Mouse (Mus musculus) embryonic facial prominence, embryonic 10.5 days (tissue): ENCODE data around the gene Odf3b. TPM values are rescaled to one million over a fixed set of nuclear protein-coding genes. Genes with fewer than 3 reads are reported as not detected.

ENCODE experiments used
- DNase-seq: peaks from one replicate; pipeline ENCODE4 v3.0.0-alpha.2; 2017; ENCODE audit warnings: low spot score
- H3K27ac ChIP-seq: fragments of 300-500 bp; sonication (generic); replicated peaks from 2 replicates; pipeline ENCODE4 v1.5.1; 2016; ENCODE audit warnings: mild to moderate bottlenecking
- H3K27me3 ChIP-seq: fragments of 300-500 bp; sonication (generic); replicated peaks from 2 replicates; pipeline ENCODE4 v1.6.1; 2016; ENCODE audit warnings: low read depth, mild to moderate bottlenecking; ENCODE audit not compliant: poor library complexity, severe bottlenecking
- H3K36me3 ChIP-seq: fragments of 300-500 bp; sonication (generic); replicated peaks from 2 replicates; pipeline ENCODE4 v1.6.1; 2016; ENCODE audit warnings: mild to moderate bottlenecking, moderate library complexity
- H3K4me1 ChIP-seq: fragments of 300-500 bp; sonication (generic); 2 replicates; pipeline ENCODE4 v1.6.1; 2016
- H3K4me3 ChIP-seq: fragments of 300-500 bp; sonication (generic); 2 replicates; pipeline ENCODE4 v1.5.1; 2016; ENCODE audit warnings: mild to moderate bottlenecking, moderate library complexity
- H3K9me3 ChIP-seq: fragments of 300-500 bp; sonication (generic); 2 replicates; pipeline ENCODE4 v1.6.1; 2016; ENCODE audit warnings: mild to moderate bottlenecking
- WGBS: fragments of 180-500 bp; shearing (Covaris S2); methylation state at CpG from one replicate; pipeline ENCODE4 v1.1.7; 2016; 5-methylcytosine and 5-hydroxymethylcytosine counted together
- polyA plus RNA-seq: library from polyadenylated mRNA; unstranded; fragments of >200 nt; fragmentation: Nextera tagmentation; extraction: Ambion mirVana; gene quantifications from 2 replicates; pipeline ENCODE4 v1.2.1, GENCODE M21; 2016

The Odf3b gene
- polyA plus RNA-seq, 1 experiment from 2014 or later, result 0.40 TPM

DNA sequence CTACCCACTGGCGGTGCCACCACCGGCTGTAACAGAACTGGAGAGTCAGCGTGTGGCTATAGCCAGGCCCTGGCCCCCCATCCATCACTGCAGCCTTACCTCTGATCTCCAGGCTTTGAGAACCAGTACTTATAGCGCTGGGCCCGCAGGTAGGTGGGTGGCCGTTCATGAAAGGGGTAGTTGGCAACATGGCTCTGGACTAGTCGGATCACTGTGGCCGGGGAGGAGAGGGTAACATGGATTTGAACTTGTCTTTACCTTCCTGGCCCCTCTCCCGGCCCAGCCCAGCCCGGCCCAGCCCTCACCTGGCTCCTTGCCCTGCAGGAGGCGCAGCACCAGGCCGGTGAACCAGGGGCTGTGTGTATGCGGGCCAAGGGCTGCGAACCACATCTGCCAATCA is 27.0 kb downstream of the Odf3b start:
- no peaks in the 10 kb centered on the region for H3K27me3 ChIP-seq
- peaks cover 48% of the 10 kb centered on the region for H3K36me3 ChIP-seq
- H3K4me3 ChIP-seq, result no peak overlapping the region
- H3K4me1 ChIP-seq, result peaks cover 21% of the 10 kb centered on the region
- no peaks in the 10 kb centered on the region for H3K9me3 ChIP-seq
- H3K27ac ChIP-seq, result no peak overlapping the region
- WGBS, result 93% methylated on average over 14 of the region's 14 CpGs
- no peak for DNase-seq

DNA sequence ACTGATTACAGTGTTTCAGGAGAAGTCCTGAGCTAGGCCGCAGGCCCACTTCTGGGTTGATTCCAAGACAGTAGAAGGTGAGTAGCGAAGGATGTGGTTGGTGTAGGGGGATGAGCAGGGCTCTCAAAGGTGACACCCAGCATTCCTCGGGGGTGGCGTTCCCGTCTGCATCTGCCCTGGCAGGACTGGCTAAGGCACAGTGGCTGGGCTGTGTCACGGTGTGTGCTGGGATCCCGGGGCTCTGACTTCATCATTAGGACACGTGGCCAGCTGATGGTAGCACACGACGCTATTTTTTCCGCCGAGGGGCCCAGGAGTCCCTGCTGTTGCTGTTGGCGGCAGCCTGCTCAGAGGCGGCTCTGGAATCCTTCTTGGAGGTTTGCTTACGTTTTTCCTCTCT is 27.8 kb downstream of the Odf3b start:
- Histone ChIP-seq H3K4me1 (peaks cover 18% of the 10 kb centered on the region), H3K36me3 (peaks cover 48% of the 10 kb centered on the region), H3K9me3 (no peaks in the 10 kb centered on the region), H3K27me3 (no peaks in the 10 kb centered on the region), H3K27ac (no peak overlapping the region), H3K4me3 (no peak overlapping the region)
- DNase-seq, result no peak
- WGBS, result 95% methylated on average over 15 of the region's 15 CpGs

DNA sequence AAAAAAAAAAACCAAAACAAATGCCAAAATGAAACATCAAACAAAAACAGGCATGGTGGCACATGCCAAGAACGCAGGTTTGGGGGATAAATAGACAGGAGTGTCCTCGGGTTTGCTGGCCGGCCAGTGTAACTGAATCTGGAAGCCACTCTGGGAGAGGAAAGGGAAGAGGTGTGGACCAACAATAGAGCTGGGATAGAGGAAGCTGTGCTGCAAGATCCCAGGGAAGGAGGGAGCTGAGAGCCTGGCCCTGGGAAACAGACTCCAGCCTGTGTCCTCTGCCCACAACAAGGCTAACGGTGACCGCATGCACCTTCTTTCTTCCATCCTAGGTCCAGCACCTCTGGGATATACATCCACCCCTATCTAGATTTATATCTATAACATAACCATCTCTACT is 28.6 kb downstream of the Odf3b start:
- Histone ChIP-seq H3K27ac (no peak overlapping the region), H3K4me3 (no peak overlapping the region), H3K9me3 (no peaks in the 10 kb centered on the region), H3K27me3 (no peaks in the 10 kb centered on the region), H3K4me1 (peaks cover 18% of the 10 kb centered on the region), H3K36me3 (peaks cover 48% of the 10 kb centered on the region)
- DNase-seq, result no peak
- 87% methylated on average over 5 of the region's 5 CpGs for WGBS

GRCm38 (mm10) chr15:89343325-89343724 is 35.8 kb downstream of the Odf3b start:
- Histone ChIP-seq H3K36me3 (no peaks in the 10 kb centered on the region), H3K27me3 (no peaks in the 10 kb centered on the region), H3K4me1 (no peaks in the 10 kb centered on the region), H3K9me3 (no peaks in the 10 kb centered on the region), H3K27ac (no peak overlapping the region), H3K4me3 (no peak overlapping the region)
- DNase-seq, result no peak
- 83% methylated on average over 3 of the region's 3 CpGs for WGBS

DNA sequence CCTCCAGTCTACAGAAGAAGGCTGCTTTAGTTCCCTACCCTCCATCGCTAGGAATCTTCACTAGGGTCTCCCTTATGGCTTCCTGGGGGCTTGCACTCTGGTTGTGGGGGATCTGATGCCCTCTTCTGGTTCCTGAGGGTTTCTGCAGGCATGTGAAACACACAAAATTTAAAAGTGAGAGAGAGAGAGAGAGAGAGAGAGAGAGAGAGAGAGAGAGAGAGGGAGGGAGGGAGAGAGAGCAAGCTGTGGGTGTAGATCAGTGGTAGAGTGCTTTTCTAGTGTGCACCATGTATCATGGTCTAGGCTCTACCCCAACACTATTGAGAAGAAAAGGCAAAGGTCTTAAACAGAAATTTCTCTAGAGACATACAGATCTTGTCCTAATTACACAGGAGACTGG is 37.4 kb downstream of the Odf3b start:
- H3K9me3 ChIP-seq, result no peaks in the 10 kb centered on the region
- no peaks in the 10 kb centered on the region for H3K4me1 ChIP-seq
- no peak for DNase-seq
- H3K27ac ChIP-seq, result no peak overlapping the region
- no peak overlapping the region for H3K4me3 ChIP-seq
- no peaks in the 10 kb centered on the region for H3K27me3 ChIP-seq
- WGBS, result 35% methylated on average over 1 of the region's 1 CpGs
- H3K36me3 ChIP-seq, result no peaks in the 10 kb centered on the region

GRCm38 (mm10) chr15:89340136-89340535 is 38.9 kb downstream of the Odf3b start:
- H3K36me3 ChIP-seq, result no peaks in the 10 kb centered on the region
- H3K4me3 ChIP-seq, result no peak overlapping the region
- no peak for DNase-seq
- H3K27ac ChIP-seq, result no peak overlapping the region
- H3K27me3 ChIP-seq, result no peaks in the 10 kb centered on the region
- no peaks in the 10 kb centered on the region for H3K9me3 ChIP-seq
- H3K4me1 ChIP-seq, result no peaks in the 10 kb centered on the region
- 88% methylated on average over 3 of the region's 3 CpGs for WGBS

DNA sequence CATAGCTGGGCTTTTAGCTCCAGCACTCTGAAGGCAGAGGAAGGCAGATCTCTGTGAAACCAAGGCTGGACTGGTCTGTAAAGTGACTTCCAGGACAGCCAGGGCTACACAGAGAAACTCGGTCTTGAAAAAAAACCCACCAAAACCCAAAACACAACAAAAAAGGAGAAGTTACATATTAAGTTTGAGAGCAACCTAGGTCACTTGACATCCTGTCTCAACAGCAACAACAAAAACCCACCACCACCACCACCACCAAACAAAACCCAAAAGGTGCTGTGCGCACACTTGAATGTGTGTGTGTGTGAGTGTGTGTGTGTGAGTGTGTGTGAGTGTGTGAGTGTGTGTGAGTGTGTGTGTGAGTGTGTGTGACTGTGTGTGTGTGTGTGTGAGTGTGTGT is 39.4 kb downstream of the Odf3b start:
- H3K4me1 ChIP-seq, result no peaks in the 10 kb centered on the region
- H3K27ac ChIP-seq, result no peak overlapping the region
- no peak for DNase-seq
- no peaks in the 10 kb centered on the region for H3K36me3 ChIP-seq
- H3K27me3 ChIP-seq, result no peaks in the 10 kb centered on the region
- no peak overlapping the region for H3K4me3 ChIP-seq
- 88% methylated on average over 2 of the region's 2 CpGs for WGBS
- no peaks in the 10 kb centered on the region for H3K9me3 ChIP-seq

DNA sequence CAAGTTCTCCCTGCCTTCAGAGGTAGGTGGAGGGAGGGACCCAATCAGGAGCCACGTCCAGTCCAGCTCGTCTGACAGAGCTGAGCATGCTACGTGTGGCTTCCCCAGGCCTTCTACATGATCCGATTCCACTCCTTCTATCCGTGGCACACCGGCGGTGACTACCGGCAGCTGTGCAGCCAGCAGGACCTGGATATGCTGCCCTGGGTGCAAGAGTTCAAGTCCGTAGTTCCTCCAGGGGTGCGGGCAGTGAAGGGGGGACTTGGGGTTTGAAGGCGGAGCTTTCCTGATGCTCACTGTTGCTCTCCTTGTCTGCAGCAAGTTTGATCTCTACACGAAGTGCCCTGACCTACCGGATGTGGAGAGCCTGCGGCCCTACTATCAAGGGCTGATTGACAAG is 42.7 kb downstream of the Odf3b start:
- DNase-seq, result no peak
- H3K36me3 ChIP-seq, result no peaks in the 10 kb centered on the region
- no peak overlapping the region for H3K4me3 ChIP-seq
- no peaks in the 10 kb centered on the region for H3K4me1 ChIP-seq
- no peak overlapping the region for H3K27ac ChIP-seq
- WGBS, result 87% methylated on average over 14 of the region's 14 CpGs
- no peaks in the 10 kb centered on the region for H3K27me3 ChIP-seq
- H3K9me3 ChIP-seq, result no peaks in the 10 kb centered on the region

DNA sequence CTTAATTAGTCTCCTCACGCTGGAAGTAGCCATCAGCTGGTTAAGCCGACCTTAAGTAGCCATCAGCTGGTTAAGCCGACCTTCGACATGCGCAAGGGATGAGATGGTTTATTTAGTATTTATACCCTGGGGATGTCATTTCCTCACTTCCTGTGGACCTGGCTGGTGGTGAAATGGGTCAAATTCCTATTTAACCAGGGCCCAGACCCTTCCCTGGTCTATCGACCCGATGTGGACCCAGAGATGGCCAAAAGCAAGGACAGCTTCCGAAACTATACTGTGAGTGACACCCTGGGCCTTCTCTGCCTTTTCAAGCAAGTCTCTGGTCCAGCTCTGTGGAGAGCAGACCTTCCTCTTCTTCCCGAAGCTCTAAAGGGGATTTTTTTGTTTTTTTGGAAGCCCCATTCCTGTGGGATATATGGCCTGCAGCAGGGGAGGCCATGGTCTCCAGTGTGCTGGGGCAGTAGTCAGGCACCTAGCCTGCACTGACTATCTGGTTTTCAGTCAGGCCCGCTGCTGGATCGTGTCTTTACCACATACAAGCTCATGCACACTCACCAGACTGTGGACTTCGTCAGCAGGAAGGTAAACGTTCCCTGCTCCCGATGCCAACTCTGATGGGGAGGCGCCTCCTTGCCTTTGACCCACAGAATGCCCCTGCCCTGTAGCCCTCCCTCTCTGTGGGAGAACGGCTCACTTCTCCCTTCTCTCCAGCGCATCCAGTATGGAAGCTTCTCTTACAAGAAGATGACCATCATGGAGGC is 44.1 kb downstream of the Odf3b start:
- DNase-seq, result no peak
- H3K36me3 ChIP-seq, result no peaks in the 10 kb centered on the region
- no peaks in the 10 kb centered on the region for H3K4me1 ChIP-seq
- 81% methylated on average over 17 of the region's 17 CpGs for WGBS
- no peak overlapping the region for H3K4me3 ChIP-seq
- no peak overlapping the region for H3K27ac ChIP-seq
- H3K27me3 ChIP-seq, result no peaks in the 10 kb centered on the region
- no peaks in the 10 kb centered on the region for H3K9me3 ChIP-seq

DNA sequence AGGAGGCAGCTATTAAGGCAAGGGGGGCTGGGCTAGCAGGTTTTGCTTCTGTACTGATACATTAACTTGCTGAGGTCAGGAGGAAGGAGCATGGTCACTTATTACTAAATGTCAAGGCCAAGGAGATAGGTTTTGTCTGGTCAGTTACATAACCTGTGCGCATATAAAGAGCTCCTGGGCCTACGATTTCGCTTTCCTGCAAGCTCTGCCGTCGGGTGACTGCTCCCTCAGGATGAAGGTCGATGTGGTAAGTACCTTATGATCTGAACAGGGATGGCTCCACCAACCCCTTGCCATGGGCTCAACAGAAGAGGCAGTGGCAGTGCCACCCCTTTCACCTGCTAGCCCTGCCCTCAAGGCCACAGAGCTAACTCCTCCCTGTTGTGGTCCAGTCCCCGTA is 44.8 kb downstream of the Odf3b start, which contains the start of gene Miox:
Gene Miox, plus strand, starts transcription at position 128 of the 400 bp plus-strand sequence.
- WGBS, result 89% methylated on average over 7 of the region's 7 CpGs
- no peaks in the 10 kb centered on the region for H3K36me3 ChIP-seq

More for the DNA sequence above, 44.8 kb downstream of the Odf3b start, which contains the start of gene Miox:
- Histone ChIP-seq H3K27ac (no peak within 1 kb of the TSS), H3K9me3 (no peaks in the 10 kb centered on the region), H3K4me1 (no peaks in the 10 kb centered on the region), H3K4me3 (no peak within 1 kb of the TSS), H3K27me3 (no peaks in the 10 kb centered on the region)
- no peak for DNase-seq

Other genes starting within 250 kb of the Odf3b start
- gene Mapk12, start 238.6 kb downstream of the Odf3b start, polyA plus RNA-seq, result 16.6 and 19.6 TPM in 2 replicates
- gene Mapk11, start 229.7 kb downstream of the Odf3b start, polyA plus RNA-seq, result 16.1 and 20.6 TPM in 2 replicates
- gene Plxnb2, start 198.5 kb downstream of the Odf3b start, polyA plus RNA-seq, result 146 and 152 TPM in 2 replicates
- gene Dennd6b, start 182.8 kb downstream of the Odf3b start, polyA plus RNA-seq, result 26.1 and 29.1 TPM in 2 replicates
- gene Ppp6r2, start 167.7 kb downstream of the Odf3b start, polyA plus RNA-seq, result 23.8 and 26.8 TPM in 2 replicates
- gene Sbf1, start 64.0 kb downstream of the Odf3b start, polyA plus RNA-seq, result 80.6 and 85.5 TPM in 2 replicates
- 0.30 and 0.34 TPM in 2 replicates for gene Adm2, start 56.6 kb downstream of the Odf3b start, polyA plus RNA-seq
- not detected in 2 replicates for gene Miox, start 44.9 kb downstream of the Odf3b start, polyA plus RNA-seq
- 49.1 and 52.2 TPM in 2 replicates for gene Lmf2, start 23.6 kb downstream of the Odf3b start, polyA plus RNA-seq
- 180 and 188 TPM in 2 replicates for gene Ncaph2, start 23.6 kb downstream of the Odf3b start, polyA plus RNA-seq
- 5.3 and 8.5 TPM in 2 replicates for gene Sco2, start 5.4 kb downstream of the Odf3b start, polyA plus RNA-seq
- gene Tymp, start 2.2 kb downstream of the Odf3b start, polyA plus RNA-seq, result 0.98 and 1.5 TPM in 2 replicates
- not detected in 2 replicates for gene Klhdc7b, start 5.6 kb upstream of the Odf3b start, polyA plus RNA-seq
- not detected in 2 replicates for gene Syce3, start 31.2 kb upstream of the Odf3b start, polyA plus RNA-seq
- gene Cpt1b, start 46.6 kb upstream of the Odf3b start, polyA plus RNA-seq, result 0.66 and 1.1 TPM in 2 replicates
- gene C730034F03Rik, start 50.3 kb upstream of the Odf3b start, polyA plus RNA-seq, result 4.2 and 4.4 TPM in 2 replicates
- gene Gm44502, start 50.4 kb upstream of the Odf3b start, polyA plus RNA-seq, result not detected in 2 replicates
- 42.5 and 43.5 TPM in 2 replicates for gene Chkb, start 50.6 kb upstream of the Odf3b start, polyA plus RNA-seq
- 9.2 and 9.7 TPM in 2 replicates for gene Mapk8ip2, start 74.6 kb upstream of the Odf3b start, polyA plus RNA-seq
- 11.2 and 11.5 TPM in 2 replicates for gene Arsa, start 98.1 kb upstream of the Odf3b start, polyA plus RNA-seq
- 1.3 and 2.4 TPM in 2 replicates for gene Shank3, start 120.3 kb upstream of the Odf3b start, polyA plus RNA-seq
- 0.18 TPM in 1 of 2 replicates, not detected in the other for gene Acr, start 189.0 kb upstream of the Odf3b start, polyA plus RNA-seq
- 70.3 and 74.6 TPM in 2 replicates for gene Rabl2, start 212.6 kb upstream of the Odf3b start, polyA plus RNA-seq